Mouse (Mus musculus): ENCODE measurements at regions not wholly inside any gene's neighbourhood (a gene's known extent, or its start where the extent isn't known, plus 50 kb on each side); places are given as distances from the start of the nearest gene placed in this dataset.
A peak's percentile ranks its signal among the peaks of the same experiment; 100 is the strongest.

DNA sequence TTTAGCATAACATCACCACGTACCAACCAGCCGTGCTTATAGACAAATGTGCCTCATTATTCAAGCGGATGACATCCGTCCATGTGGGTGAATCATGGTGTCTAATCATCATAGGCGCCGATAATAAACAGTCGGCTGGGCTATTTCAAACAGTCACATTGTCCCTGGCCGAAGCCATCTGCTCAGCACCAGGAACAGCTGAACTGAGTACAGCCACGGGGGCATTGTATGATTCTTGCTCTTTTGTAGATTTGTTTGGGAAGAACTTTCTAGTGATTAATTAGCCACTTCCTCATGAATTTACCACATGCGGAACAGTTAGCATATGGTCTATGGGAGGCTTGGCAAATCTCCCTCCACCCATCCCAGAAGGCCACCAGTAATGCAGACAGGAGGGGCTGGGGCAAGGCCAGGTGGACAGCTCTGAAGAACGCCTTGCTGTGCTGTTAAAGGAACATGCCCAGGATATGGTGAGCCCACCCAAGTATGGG is 116.4 kb upstream of the Cops8 start:
- DNase-seq, result no peak
- intact Hi-C loops (cut with DNase I; ENCODE audit: low total_unique reads), result no loop called here

DNA sequence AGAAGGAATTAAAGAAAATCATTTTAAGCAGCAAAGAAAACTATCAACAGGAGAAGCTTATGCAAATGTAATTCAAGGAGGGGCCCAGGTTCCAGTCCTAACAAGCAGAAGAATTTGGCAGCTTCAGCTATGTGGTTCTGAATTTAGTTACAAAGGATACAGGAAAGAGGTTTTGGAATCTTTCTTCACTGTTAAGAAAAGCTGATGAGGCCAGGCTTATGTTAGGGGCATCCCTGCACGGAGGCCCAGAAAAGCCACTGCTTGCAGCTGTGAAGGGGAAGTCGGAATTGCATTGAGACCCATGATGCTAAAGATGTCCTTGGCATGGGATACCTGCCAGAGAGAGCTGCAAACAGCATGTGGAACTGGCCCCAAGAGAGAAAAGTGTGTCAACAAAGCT is 114.9 kb upstream of the Cops8 start:
- DNase-seq, result no peak
- intact Hi-C loops (cut with DNase I; ENCODE audit: low total_unique reads), result no loop called here

- DNase-seq, result no peak
- intact Hi-C loops (cut with DNase I; ENCODE audit: low total_unique reads), result no loop called here
Observed at GRCm38 (mm10) chr1:90488991-90489390, 113.8 kb upstream of the Cops8 start.

DNA sequence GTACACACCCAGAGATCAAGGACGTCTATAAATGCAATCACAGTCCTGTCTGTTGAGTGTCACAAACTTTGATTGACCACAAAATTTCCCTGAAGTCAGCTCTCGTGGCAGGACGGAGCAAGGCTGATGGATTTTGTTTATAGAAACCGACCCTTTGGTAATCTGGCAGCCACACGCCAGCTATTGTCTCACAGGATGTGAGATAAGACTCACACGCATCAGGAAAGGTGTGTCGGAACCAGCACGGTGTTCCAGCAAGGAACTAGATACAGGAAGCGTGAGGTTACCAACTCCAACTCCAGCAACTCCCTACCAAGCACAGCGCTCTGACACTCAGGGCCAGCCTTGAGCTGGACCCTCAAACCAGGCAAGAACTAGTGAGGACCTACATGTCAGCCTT is 112.4 kb upstream of the Cops8 start:
- no peak for DNase-seq
- intact Hi-C loops (cut with DNase I; ENCODE audit: low total_unique reads), result no loop called here

DNA sequence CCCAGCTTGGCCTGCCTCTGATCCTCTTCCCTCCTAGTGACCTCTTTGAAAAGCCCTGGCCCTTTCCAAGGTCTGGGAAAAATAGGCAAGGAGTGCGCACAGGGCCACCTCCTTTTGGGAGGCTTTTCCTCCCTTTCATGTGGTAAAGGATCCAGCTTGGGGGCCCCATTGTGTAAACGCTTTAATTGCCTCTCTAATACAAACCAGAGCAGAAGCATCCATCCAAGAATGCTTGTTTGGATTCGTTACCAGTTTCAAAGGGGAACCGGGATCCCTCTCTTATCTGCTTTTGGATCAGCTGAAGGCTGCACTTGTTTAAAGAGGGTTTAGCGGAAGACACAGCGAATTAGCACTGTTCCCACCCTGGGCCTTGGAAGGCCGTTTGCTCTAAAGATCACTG is 109.3 kb upstream of the Cops8 start:
- intact Hi-C loops (cut with DNase I; ENCODE audit: low total_unique reads), result no loop called here
- no peak for DNase-seq

- intact Hi-C loops (cut with DNase I; ENCODE audit: low total_unique reads), result no loop called here
- DNase-seq, result no peak
Observed at GRCm38 (mm10) chr1:90495174-90495573, 107.6 kb upstream of the Cops8 start.

DNA sequence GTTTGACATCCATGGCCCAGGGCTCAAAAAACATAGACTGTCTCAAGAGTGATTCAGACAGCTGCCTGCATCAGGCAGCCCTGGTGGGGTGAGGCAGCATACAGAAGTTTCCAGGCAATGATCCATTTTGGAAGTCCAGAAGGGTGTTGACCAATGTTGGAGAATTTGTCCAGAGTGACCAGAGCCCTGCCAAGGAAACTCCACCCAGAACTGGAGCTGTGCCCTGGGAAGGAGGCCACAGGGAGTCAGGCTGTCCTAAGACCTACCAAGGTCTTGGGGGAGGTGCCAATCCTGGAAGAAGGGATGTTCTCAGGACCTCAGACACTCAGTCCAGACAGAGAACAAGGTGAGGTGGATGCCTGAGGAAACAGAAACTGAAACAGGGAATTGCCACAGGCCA is 105.2 kb upstream of the Cops8 start:
- intact Hi-C loops (cut with DNase I; ENCODE audit: low total_unique reads), result no loop called here

DNA sequence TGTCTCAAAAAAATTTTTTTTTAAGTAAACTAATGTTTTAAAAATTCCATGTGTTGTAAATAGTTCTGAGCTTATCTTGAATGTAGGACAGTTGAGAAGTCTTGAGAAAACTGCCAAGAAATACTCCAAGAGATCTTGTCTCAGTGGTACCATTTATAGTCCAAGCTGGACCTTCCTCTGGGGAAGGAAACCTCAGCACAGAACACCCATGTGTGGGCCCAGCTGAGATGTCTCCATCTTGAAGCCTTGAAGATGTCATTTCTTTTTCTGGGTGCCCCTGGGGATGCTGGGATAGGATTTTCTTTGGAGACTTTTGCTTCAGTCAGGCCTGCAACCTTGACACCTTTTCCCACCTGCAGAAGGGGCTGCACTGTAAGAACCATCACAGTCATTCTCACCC is 101.4 kb upstream of the Cops8 start:
- DNase-seq, result no peak

More for the DNA sequence above, 105.2 kb upstream of the Cops8 start:
- peak; percentile 89 for DNase-seq

DNA sequence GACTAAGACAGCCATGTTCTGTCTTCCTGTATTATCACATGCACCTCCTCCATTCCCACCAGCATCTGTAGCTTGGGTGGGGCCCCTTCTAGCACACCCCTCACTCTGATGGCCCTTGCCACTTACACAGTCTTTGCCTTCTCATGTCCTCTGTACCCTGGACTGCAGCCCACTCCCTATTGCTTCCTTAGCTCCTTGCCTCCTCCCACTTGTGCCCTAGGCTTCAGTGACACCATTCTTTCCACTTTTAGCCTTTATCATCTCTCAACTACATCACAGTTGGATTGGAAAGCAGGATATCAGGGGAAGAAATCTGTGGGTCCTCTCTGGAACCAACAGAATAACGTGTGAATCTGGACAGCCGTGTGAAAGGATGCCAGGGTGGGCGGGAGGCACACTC is 100.4 kb upstream of the Cops8 start:
- no peak for DNase-seq
- intact Hi-C loops (cut with DNase I; ENCODE audit: low total_unique reads), result no loop called here

More for the DNA sequence above, 101.4 kb upstream of the Cops8 start:
- intact Hi-C loops (cut with DNase I; ENCODE audit: low total_unique reads), result no loop called here

- intact Hi-C loops (cut with DNase I; ENCODE audit: low total_unique reads), result no loop called here
- DNase-seq, result no peak
Observed at GRCm38 (mm10) chr1:90502771-90503540, 99.8 kb upstream of the Cops8 start.

DNA sequence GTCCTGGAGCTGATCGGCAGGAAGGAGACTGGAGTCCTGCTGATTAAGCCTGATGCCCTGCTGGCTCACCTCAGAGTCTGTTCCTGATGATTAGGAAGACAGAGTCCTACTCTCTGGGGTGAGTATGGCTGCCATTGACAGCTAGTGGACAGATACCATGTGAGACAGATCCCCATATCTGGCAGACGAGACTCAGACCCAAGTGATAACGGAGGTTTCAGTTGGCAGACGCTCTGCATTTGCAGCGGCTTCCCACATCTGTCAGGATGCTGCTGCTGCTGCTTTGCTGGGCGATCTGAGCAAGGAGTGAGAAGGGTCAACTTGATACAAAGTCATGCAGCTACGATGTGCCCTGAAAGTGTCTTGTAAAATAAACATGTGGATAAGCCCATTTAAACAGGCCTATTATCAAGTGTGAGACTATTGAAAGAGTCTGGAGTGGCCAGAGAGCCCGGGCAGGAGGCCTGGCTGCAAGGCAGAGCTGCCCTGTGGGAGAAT is 98.1 kb upstream of the Cops8 start:
- DNase-seq, result no peak
- intact Hi-C loops (cut with DNase I; ENCODE audit: low total_unique reads), result no loop called here

- DNase-seq, result no peak
- intact Hi-C loops (cut with DNase I; ENCODE audit: low total_unique reads), result no loop called here
Observed at GRCm38 (mm10) chr1:90505599-90505998, 97.2 kb upstream of the Cops8 start.

DNA sequence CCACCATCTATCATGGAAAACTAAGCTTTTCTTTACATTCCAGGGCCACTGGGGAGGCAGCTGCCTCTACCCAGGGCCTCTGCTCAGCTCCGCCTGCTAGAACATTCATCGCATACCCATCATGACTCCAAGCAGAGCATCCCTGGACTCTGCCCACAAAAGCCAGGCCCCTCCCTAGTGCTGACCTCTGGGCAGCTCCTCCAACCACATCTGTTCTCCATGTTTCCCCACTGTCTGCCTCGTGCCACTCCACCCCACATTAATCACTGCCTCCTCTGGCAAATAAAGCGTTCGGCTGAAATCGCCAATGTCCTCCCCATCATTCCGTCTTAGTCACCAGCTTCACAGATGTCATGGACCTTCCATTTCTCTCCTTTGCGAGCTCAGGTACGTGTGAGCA is 96.2 kb upstream of the Cops8 start:
- intact Hi-C loops (cut with DNase I; ENCODE audit: low total_unique reads), result no loop called here
- DNase-seq, result no peak

- intact Hi-C loops (cut with DNase I; ENCODE audit: low total_unique reads), result no loop called here
- no peak for DNase-seq
Observed at GRCm38 (mm10) chr1:90509371-90509770, 93.4 kb upstream of the Cops8 start.

GRCm38 (mm10) chr1:90513442-90514070 is 89.2 kb upstream of the Cops8 start:
- no peak for DNase-seq
- intact Hi-C loops (cut with DNase I; ENCODE audit: low total_unique reads), result no loop called here

- intact Hi-C loops (cut with DNase I; ENCODE audit: low total_unique reads), result no loop called here
- DNase-seq, result no peak
Observed at GRCm38 (mm10) chr1:90514176-90514575, 88.6 kb upstream of the Cops8 start.

GRCm38 (mm10) chr1:90518584-90519265 is 84.1 kb upstream of the Cops8 start:
- intact Hi-C loops (cut with DNase I; ENCODE audit: low total_unique reads), result no loop called here
- DNase-seq, result no peak

DNA sequence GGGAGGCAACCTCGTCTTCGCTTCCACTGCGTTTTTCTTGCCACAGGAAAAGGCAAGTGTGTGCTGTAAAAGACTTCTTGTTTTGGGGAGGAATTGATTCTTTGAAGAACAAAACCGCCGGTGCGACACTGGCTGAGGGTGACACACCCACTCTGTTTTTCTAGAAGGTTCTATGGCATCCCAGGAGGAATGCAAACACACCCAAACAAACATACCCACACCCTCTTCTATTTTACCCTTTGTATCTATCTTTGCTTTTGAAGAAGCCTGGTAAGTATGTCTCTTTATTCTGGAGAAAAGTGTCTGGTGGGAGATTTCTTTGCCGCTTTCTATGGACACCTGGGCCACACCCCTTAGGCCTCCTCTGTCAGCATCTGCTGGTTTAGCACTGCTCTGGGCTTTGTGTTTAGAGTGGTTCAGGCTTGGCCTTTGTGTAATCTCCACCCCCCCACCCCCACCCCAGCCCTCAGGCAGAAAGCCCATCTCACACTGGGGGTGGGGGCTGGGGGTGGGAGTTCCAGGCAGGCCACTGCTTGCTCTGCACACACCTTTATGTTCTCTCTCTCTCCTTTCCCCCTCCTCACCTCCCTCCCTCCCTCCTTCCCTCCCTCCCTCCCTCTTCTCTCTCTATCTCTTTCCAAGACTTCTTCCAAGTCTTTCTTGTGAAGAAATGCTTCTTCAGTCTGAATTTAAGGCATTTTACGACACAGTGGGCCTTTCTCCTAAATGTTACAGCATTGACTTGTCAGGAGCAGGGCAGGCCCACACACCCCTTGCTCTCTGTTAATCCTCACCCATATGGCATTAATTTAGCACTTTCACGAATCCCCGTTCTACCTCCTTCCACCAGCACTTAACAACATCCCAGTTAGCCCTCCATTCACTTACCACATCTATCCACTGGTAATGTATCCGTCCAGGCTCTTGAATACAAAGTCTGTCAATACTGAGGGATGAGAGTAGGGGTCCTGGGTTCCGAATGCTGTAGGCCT is 83.2 kb upstream of the Cops8 start:
- intact Hi-C loops (cut with DNase I; ENCODE audit: low total_unique reads), result no loop called here
- DNase-seq, result no peak

GRCm38 (mm10) chr1:90522294-90522693 is 80.5 kb upstream of the Cops8 start:
- DNase-seq, result peak; percentile 47
- intact Hi-C loops (cut with DNase I; ENCODE audit: low total_unique reads), result no loop called here
